Mouse (Mus musculus): Measurements from ENCODE around the gene Gm17622.

DNA sequence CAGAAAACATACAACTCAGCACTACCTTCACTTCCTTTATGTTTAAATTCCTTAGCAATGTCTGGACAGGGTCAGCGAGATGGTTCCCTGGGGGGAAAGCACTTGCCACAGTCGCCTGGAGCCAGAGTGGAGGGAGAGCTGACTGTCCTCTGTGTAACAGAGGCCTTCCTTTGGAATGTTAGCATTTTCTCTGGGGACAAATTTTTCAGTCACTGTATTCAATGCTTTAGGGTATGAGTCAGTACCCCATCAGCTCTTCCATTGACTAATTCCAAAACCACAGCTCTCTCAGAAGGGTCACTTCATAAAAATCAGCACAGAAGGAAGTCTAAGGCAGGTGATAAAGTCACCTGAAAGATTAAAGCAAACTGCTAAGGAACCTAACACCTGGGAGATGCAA lies 43.2 kb downstream of the Gm17622 start:
- TF ChIP-seq CTCF (IDR thresholded peaks at IDR 0.05; ENCODE audit: borderline replicate concordance, insufficient read depth, low read depth, low read length) (no peak), POLR2A (IDR thresholded peaks at IDR 0.05; ENCODE audit: borderline replicate concordance, insufficient read depth, low read length) (no peak)

Data from cerebellum, adult 2 months (tissue).